Mouse (Mus musculus): Measurements from ENCODE around the gene N4bp1.

N4bp1 gene

GRCm38 (mm10) chr8:86884489-86885463 lies at the start of gene N4bp1:
TSS of gene N4bp1 (minus strand) at chr8:86885258.
- DNase-seq (ENCODE audit: low spot score in 2 of 2), result peak; percentile 88 to 91

- DNase-seq (ENCODE audit: low spot score in 2 of 2), result no peak
Observed at GRCm38 (mm10) chr8:86934841-86935240, 49.8 kb upstream of the N4bp1 start.

- no peak for DNase-seq (ENCODE audit: low spot score in 2 of 2)
Observed at GRCm38 (mm10) chr8:86934393-86934792, 49.3 kb upstream of the N4bp1 start.

- DNase-seq (ENCODE audit: low spot score in 2 of 2), result peak; percentile 17 to 44
Observed at GRCm38 (mm10) chr8:86933898-86934297, 48.8 kb upstream of the N4bp1 start.

- DNase-seq (ENCODE audit: low spot score in 2 of 2), result no peak
Observed at GRCm38 (mm10) chr8:86926237-86926636, 41.2 kb upstream of the N4bp1 start.

GRCm38 (mm10) chr8:86923219-86923835 lies 38.3 kb upstream of the N4bp1 start:
- DNase-seq (ENCODE audit: low spot score in 2 of 2), result no peak

- no peak for DNase-seq (ENCODE audit: low spot score in 2 of 2)
Observed at GRCm38 (mm10) chr8:86922673-86923072, 37.6 kb upstream of the N4bp1 start.

GRCm38 (mm10) chr8:86922141-86922540 lies 37.1 kb upstream of the N4bp1 start:
- no peak for DNase-seq (ENCODE audit: low spot score in 2 of 2)

GRCm38 (mm10) chr8:86920996-86921395 lies 35.9 kb upstream of the N4bp1 start:
- no peak for DNase-seq (ENCODE audit: low spot score in 2 of 2)

- no peak for DNase-seq (ENCODE audit: low spot score in 2 of 2)
Observed at GRCm38 (mm10) chr8:86920455-86920854, 35.4 kb upstream of the N4bp1 start.

GRCm38 (mm10) chr8:86920024-86920423 lies 35.0 kb upstream of the N4bp1 start:
- DNase-seq (ENCODE audit: low spot score in 2 of 2), result no peak

GRCm38 (mm10) chr8:86919262-86919661 lies 34.2 kb upstream of the N4bp1 start:
- no peak for DNase-seq (ENCODE audit: low spot score in 2 of 2)

GRCm38 (mm10) chr8:86918093-86918492 lies 33.0 kb upstream of the N4bp1 start:
- no peak for DNase-seq (ENCODE audit: low spot score in 2 of 2)

- DNase-seq (ENCODE audit: low spot score in 2 of 2), result no peak
Observed at GRCm38 (mm10) chr8:86917689-86918088, 32.6 kb upstream of the N4bp1 start.

- no peak for DNase-seq (ENCODE audit: low spot score in 2 of 2)
Observed at GRCm38 (mm10) chr8:86916369-86916768, 31.3 kb upstream of the N4bp1 start.

GRCm38 (mm10) chr8:86911136-86911535 lies 26.1 kb upstream of the N4bp1 start:
- DNase-seq (ENCODE audit: low spot score in 2 of 2), result no peak

- no peak for DNase-seq (ENCODE audit: low spot score in 2 of 2)
Observed at GRCm38 (mm10) chr8:86910250-86910649, 25.2 kb upstream of the N4bp1 start.

GRCm38 (mm10) chr8:86908536-86908935 lies 23.5 kb upstream of the N4bp1 start:
- DNase-seq (ENCODE audit: low spot score in 2 of 2), result peak; percentile 37 to 74

- no peak for DNase-seq (ENCODE audit: low spot score in 2 of 2)
Observed at GRCm38 (mm10) chr8:86904911-86905310, 19.9 kb upstream of the N4bp1 start.

GRCm38 (mm10) chr8:86903104-86903503 lies 18.0 kb upstream of the N4bp1 start:
- peak; percentile 43 to 83 for DNase-seq (ENCODE audit: low spot score in 2 of 2)

GRCm38 (mm10) chr8:86902656-86903055 lies 17.6 kb upstream of the N4bp1 start:
- no peak for DNase-seq (ENCODE audit: low spot score in 2 of 2)

GRCm38 (mm10) chr8:86901972-86902371 lies 16.9 kb upstream of the N4bp1 start:
- no peak for DNase-seq (ENCODE audit: low spot score in 2 of 2)

Data from frontal cortex, postnatal 10 days (tissue).